Comparison of ENCODE assay signal across 16 mouse cellular contexts in the genomic region with DNA sequence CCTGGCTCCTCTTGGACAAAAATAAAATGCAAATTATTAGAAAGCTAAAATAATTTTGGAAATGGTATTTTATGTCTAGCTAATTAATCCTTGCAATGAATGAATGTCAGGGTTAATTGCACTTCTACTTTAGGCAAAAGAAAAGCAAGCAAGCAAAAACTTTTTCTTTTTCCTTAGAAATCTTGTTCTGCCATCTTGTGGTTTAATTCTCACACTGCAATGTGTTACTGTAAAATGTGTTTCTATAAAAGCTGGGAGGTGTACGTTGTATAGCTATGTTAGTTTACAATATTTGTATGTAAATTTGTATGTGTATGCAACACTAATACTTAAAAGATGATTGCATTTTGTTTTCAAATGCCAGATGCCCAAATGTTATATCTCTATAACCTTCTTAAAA.
DNase-seq lines count a peak whose midpoint lies in the region; ATAC-seq and TF ChIP-seq lines count a peak whose summit lies in the region.
"Had no signal": no experiment of that assay in that cellular context is flagged by ENCODE, and none has a peak within 500 bp of the region (broad histone marks: within the 10 kb centered on the region; RNA-seq: fewer than 3 reads in every experiment).

No protein-coding gene starts in this region.

- DNase-seq in hindbrain, embryonic 14.5 days (ENCODE audit: low spot score), result peak; percentile 71
- no peak for DNase-seq in hindbrain, embryonic 10.5 days (ENCODE audit: low spot score)
- DNase-seq in lung, postnatal 0 days (ENCODE audit: low spot score), result peak; percentile 11
- no peak for DNase-seq in lung, postnatal 4 days
- DNase-seq in MN1 (ENCODE audit: low spot score), result peak; percentile 15
- no peak for DNase-seq in stomach, postnatal 0 days (ENCODE audit: low spot score)
- no peak for DNase-seq in kidney, adult 18-20 months
- DNase-seq: cerebellum, adult 18-20 months; heart, postnatal 4 days; kidney, adult 2 months; right cerebral cortex, postnatal 4 days; thymus, postnatal 25 days had no signal

- H3K9me3 ChIP-seq in hindbrain, embryonic 14.5 days (ENCODE audit: control insufficient read depth, low read length), result no peaks in the 10 kb centered on the region
- no peaks in the 10 kb centered on the region for H3K9me3 ChIP-seq in hindbrain, embryonic 10.5 days
- H3K9me3 ChIP-seq in lung, postnatal 0 days (ENCODE audit: low read length), result no peaks in the 10 kb centered on the region
- H3K9me3 ChIP-seq in stomach, postnatal 0 days (ENCODE audit: control insufficient read depth, low read length), result no peaks in the 10 kb centered on the region
- H3K9me3 ChIP-seq: forebrain, embryonic 10.5 days; heart, embryonic 10.5 days; limb, embryonic 15.5 days; midbrain, embryonic 10.5 days had no signal

- no peak for TF ChIP-seq EP300 in lung, postnatal 0 days (IDR thresholded peaks at IDR 0.05)
- TF ChIP-seq EP300 in stomach, postnatal 0 days (optimal IDR thresholded peaks at IDR 0.05), result no peak

- TF ChIP-seq CTCF in lung, postnatal 0 days (IDR thresholded peaks at IDR 0.05), result peak; percentile 47
- TF ChIP-seq CTCF in stomach, postnatal 0 days (IDR thresholded peaks at IDR 0.05; ENCODE audit: low read depth), result peak; percentile 72

- 55% methylated on average over 1 of the region's 1 CpGs for WGBS in hindbrain, embryonic 14.5 days
- WGBS in hindbrain, embryonic 10.5 days, result 73% methylated on average over 1 of the region's 1 CpGs
- 19% methylated on average over 1 of the region's 1 CpGs for WGBS in lung, postnatal 0 days
- WGBS in stomach, postnatal 0 days, result 21% methylated on average over 1 of the region's 1 CpGs

- no peaks in the 10 kb centered on the region for H3K4me1 ChIP-seq in hindbrain, embryonic 14.5 days (replicated peaks; ENCODE audit: control insufficient read depth, insufficient read depth, low read length)
- no peaks in the 10 kb centered on the region for H3K4me1 ChIP-seq in hindbrain, embryonic 10.5 days (replicated peaks)
- H3K4me1 ChIP-seq in lung, postnatal 0 days (ENCODE audit: insufficient read depth, low read depth, low read length), result no peaks in the 10 kb centered on the region
- no peaks in the 10 kb centered on the region for H3K4me1 ChIP-seq in stomach, postnatal 0 days (replicated peaks; ENCODE audit: control insufficient read depth, insufficient read depth)
- H3K4me1 ChIP-seq: forebrain, embryonic 10.5 days; heart, embryonic 10.5 days; limb, embryonic 15.5 days; midbrain, embryonic 10.5 days had no signal

- H3K27ac ChIP-seq in hindbrain, embryonic 14.5 days, result no peak overlapping the region
- no peak overlapping the region for H3K27ac ChIP-seq in hindbrain, embryonic 10.5 days
- no peak overlapping the region for H3K27ac ChIP-seq in lung, postnatal 0 days (ENCODE audit: low read length)
- H3K27ac ChIP-seq in stomach, postnatal 0 days (replicated peaks), result no peak overlapping the region
- H3K27ac ChIP-seq: forebrain, embryonic 10.5 days; heart, embryonic 10.5 days; limb, embryonic 15.5 days; midbrain, embryonic 10.5 days had no signal

- no peak overlapping the region for H3K4me2 ChIP-seq in hindbrain, embryonic 14.5 days (replicated peaks)
- no peak overlapping the region for H3K4me2 ChIP-seq in lung, postnatal 0 days (replicated peaks; ENCODE audit: low read depth, low read length)
- no peak overlapping the region for H3K4me2 ChIP-seq in stomach, postnatal 0 days (replicated peaks; ENCODE audit: low read depth)
- H3K4me2 ChIP-seq: limb, embryonic 15.5 days had no signal

- H3K36me3 ChIP-seq in hindbrain, embryonic 14.5 days (replicated peaks; ENCODE audit: control insufficient read depth, insufficient read depth), result no peaks in the 10 kb centered on the region
- H3K36me3 ChIP-seq in hindbrain, embryonic 10.5 days, result no peaks in the 10 kb centered on the region
- no peaks in the 10 kb centered on the region for H3K36me3 ChIP-seq in lung, postnatal 0 days (ENCODE audit: insufficient read depth, low read length)
- no peaks in the 10 kb centered on the region for H3K36me3 ChIP-seq in stomach, postnatal 0 days (ENCODE audit: control insufficient read depth, insufficient read depth, low read length)
- H3K36me3 ChIP-seq: forebrain, embryonic 10.5 days; heart, embryonic 10.5 days; limb, embryonic 15.5 days; midbrain, embryonic 10.5 days had no signal

- no peaks in the 10 kb centered on the region for H3K27me3 ChIP-seq in hindbrain, embryonic 14.5 days (ENCODE audit: control insufficient read depth, insufficient read depth, low read length)
- H3K27me3 ChIP-seq in hindbrain, embryonic 10.5 days (ENCODE audit: insufficient read depth, poor library complexity, severe bottlenecking), result no peaks in the 10 kb centered on the region
- H3K27me3 ChIP-seq in lung, postnatal 0 days (replicated peaks; ENCODE audit: insufficient read depth, low read length), result no peaks in the 10 kb centered on the region
- no peaks in the 10 kb centered on the region for H3K27me3 ChIP-seq in stomach, postnatal 0 days (ENCODE audit: control insufficient read depth, insufficient read depth, low read length)
- H3K27me3 ChIP-seq: limb, embryonic 15.5 days had no signal

- H3K4me3 ChIP-seq in hindbrain, embryonic 14.5 days (replicated peaks; ENCODE audit: low read length), result no peak overlapping the region
- H3K4me3 ChIP-seq in hindbrain, embryonic 10.5 days, result no peak overlapping the region
- no peak overlapping the region for H3K4me3 ChIP-seq in lung, postnatal 0 days (ENCODE audit: low read depth, low read length)
- no peak overlapping the region for H3K4me3 ChIP-seq in stomach, postnatal 0 days (ENCODE audit: low read depth, low read length)
- H3K4me3 ChIP-seq: forebrain, embryonic 10.5 days; heart, embryonic 10.5 days; limb, embryonic 15.5 days; midbrain, embryonic 10.5 days had no signal

- H3K9ac ChIP-seq in hindbrain, embryonic 14.5 days, result no peak overlapping the region
- no peak overlapping the region for H3K9ac ChIP-seq in lung, postnatal 0 days (replicated peaks; ENCODE audit: low read depth)
- no peak overlapping the region for H3K9ac ChIP-seq in stomach, postnatal 0 days (ENCODE audit: low read length)
- H3K9ac ChIP-seq: limb, embryonic 15.5 days had no signal

- ATAC-seq in hindbrain, embryonic 14.5 days (ENCODE audit: low FRiP score), result no peak
- no peak for ATAC-seq in lung, postnatal 0 days
- ATAC-seq in stomach, postnatal 0 days (ENCODE audit: low FRiP score, low TSS enrichment), result no peak

Comparison
In these comparisons a context has a peak if more than half of its experiments do, and no peak if none do; other contexts are left out.
1. DNase-seq: peak in hindbrain, embryonic 14.5 days (single experiment), lung, postnatal 0 days (single experiment) and MN1 (single experiment); none in hindbrain, embryonic 10.5 days (single experiment), lung, postnatal 4 days (0 of 2), stomach, postnatal 0 days (single experiment) and kidney, adult 18-20 months (single experiment).